Mouse (Mus musculus) hindbrain, embryonic 14.5 days (tissue): Measurements from ENCODE around the gene Cul3. TPM values are rescaled to one million over a fixed set of nuclear protein-coding genes. Genes with fewer than 3 reads are reported as not detected.

ENCODE experiments used
- ATAC-seq: fragments of 200-750 bp; cut with Nextera tagmentation; 2 replicates; pipeline ENCODE4 v1.8.0; 2017; ENCODE audit warnings: moderate number of reproducible peaks, mild to moderate bottlenecking, moderate TSS enrichment, moderate library complexity; ENCODE audit not compliant: low FRiP score
- DNase-seq: peaks from one replicate; pipeline ENCODE4 v3.0.0-alpha.2; 2015; ENCODE audit warnings: low spot score
- H3K27ac ChIP-seq: fragments of 300-500 bp; sonication (generic); 2 replicates; pipeline ENCODE4 v1.5.1; 2014; ENCODE audit warnings: mild to moderate bottlenecking, moderate library complexity
- H3K27me3 ChIP-seq: fragments of 300-500 bp; sonication (generic); 2 replicates; pipeline ENCODE4 v1.6.1; 2014; ENCODE audit warnings: mild to moderate bottlenecking, low read length, mixed read lengths; ENCODE audit not compliant: control insufficient read depth, insufficient read depth
- H3K36me3 ChIP-seq: fragments of 300-500 bp; sonication (generic); replicated peaks from 2 replicates; pipeline ENCODE4 v1.6.1; 2014; ENCODE audit not compliant: control insufficient read depth, insufficient read depth
- H3K4me1 ChIP-seq: fragments of 300-500 bp; sonication (generic); replicated peaks from 2 replicates; pipeline ENCODE4 v1.6.1; 2014; ENCODE audit warnings: antibody characterized with exemption, low read length, mixed read lengths; ENCODE audit not compliant: control insufficient read depth, insufficient read depth
- H3K4me2 ChIP-seq: fragments of 300-500 bp; sonication (generic); replicated peaks from 2 replicates; pipeline ENCODE4 v1.6.1; 2014; ENCODE audit warnings: mild to moderate bottlenecking, moderate library complexity
- H3K4me3 ChIP-seq: fragments of 300-500 bp; sonication (generic); replicated peaks from 2 replicates; pipeline ENCODE4 v1.5.1; 2014; ENCODE audit warnings: mild to moderate bottlenecking, low read length
- H3K9ac ChIP-seq: fragments of 300-500 bp; sonication (generic); 2 replicates; pipeline ENCODE4 v1.6.1; 2014
- H3K9me3 ChIP-seq: fragments of 300-500 bp; sonication (generic); 2 replicates; pipeline ENCODE4 v1.6.1; 2016; ENCODE audit warnings: low read length; ENCODE audit not compliant: control insufficient read depth
- WGBS: fragments of 180-500 bp; shearing (Covaris S2); extraction: QIAGEN DNeasy Blood & Tissue Kit; methylation state at CpG from one replicate; pipeline ENCODE4 v1.1.7; 2014; 5-methylcytosine and 5-hydroxymethylcytosine counted together
- polyA plus RNA-seq: library from polyadenylated mRNA; unstranded; fragments of >200 nt; fragmentation: Nextera tagmentation; extraction: Ambion mirVana; gene quantifications from 2 replicates; pipeline ENCODE4 v1.2.1, GENCODE M21; 2014

Gene Cul3
- polyA plus RNA-seq, 1 experiment from 2014 or later: 59.6 TPM

- H3K36me3 ChIP-seq: no peaks in the 10 kb centered on the region
- H3K27ac ChIP-seq: no peak overlapping the region
- H3K4me2 ChIP-seq: no peak overlapping the region
- ATAC-seq: no peak
- H3K9me3 ChIP-seq: no peaks in the 10 kb centered on the region
- DNase-seq: no peak
- H3K27me3 ChIP-seq: no peaks in the 10 kb centered on the region
- no peaks in the 10 kb centered on the region for H3K4me1 ChIP-seq
- 68% methylated on average over 3 of the region's 3 CpGs for WGBS
- no peak overlapping the region for H3K4me3 ChIP-seq
- H3K9ac ChIP-seq: no peak overlapping the region
Observed at GRCm38 (mm10) chr1:80244123-80244522, 96.2 kb downstream of the Cul3 start.

- Histone ChIP-seq H3K9me3 (no peaks in the 10 kb centered on the region), H3K36me3 (no peaks in the 10 kb centered on the region), H3K4me2 (no peak overlapping the region), H3K27ac (no peak overlapping the region), H3K4me3 (no peak overlapping the region), H3K9ac (no peak overlapping the region), H3K4me1 (no peaks in the 10 kb centered on the region), H3K27me3 (no peaks in the 10 kb centered on the region)
- no peak for ATAC-seq
- no peak for DNase-seq
- 93% methylated on average over 6 of the region's 6 CpGs for WGBS
Observed at GRCm38 (mm10) chr1:80241579-80241978, 98.7 kb downstream of the Cul3 start.

- no peaks in the 10 kb centered on the region for H3K27me3 ChIP-seq
- H3K9me3 ChIP-seq: no peaks in the 10 kb centered on the region
- H3K4me1 ChIP-seq: no peaks in the 10 kb centered on the region
- H3K4me3 ChIP-seq: no peak overlapping the region
- no peak for DNase-seq
- WGBS: 21% methylated on average over 12 of the region's 12 CpGs
- H3K27ac ChIP-seq: no peak overlapping the region
- no peak overlapping the region for H3K4me2 ChIP-seq
- H3K36me3 ChIP-seq: no peaks in the 10 kb centered on the region
- ATAC-seq: no peak
- H3K9ac ChIP-seq: no peak overlapping the region
Observed at GRCm38 (mm10) chr1:80240017-80240660, 100.1 kb downstream of the Cul3 start.

DNA sequence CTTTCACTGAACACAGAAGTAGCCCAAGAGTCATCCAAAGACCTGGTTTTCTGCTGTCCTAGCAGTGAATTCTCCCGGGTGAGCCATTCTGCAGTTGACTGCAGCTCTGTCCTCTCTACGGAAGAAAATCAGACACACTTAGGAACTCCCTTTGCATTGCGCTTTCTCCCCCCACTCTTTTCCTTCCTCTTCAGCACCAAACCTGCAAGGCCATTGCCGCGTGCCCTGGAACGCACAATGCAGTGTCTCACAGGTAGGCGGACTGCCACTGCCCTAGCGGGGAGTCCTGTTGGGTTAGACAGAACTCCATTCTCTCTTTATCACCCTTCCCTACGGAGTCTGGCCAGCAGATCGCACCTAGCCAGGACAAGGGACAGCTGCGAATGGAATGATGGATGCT is 100.8 kb downstream of the Cul3 start:
- H3K36me3 ChIP-seq: no peaks in the 10 kb centered on the region
- 76% methylated on average over 11 of the region's 11 CpGs for whole genome bisulfite sequencing

GRCm38 (mm10) chr1:80236951-80237702 is 103.2 kb downstream of the Cul3 start:
- whole genome bisulfite sequencing: 43% methylated on average over 11 of the region's 11 CpGs

More for the DNA sequence above, 100.8 kb downstream of the Cul3 start:
- Histone ChIP-seq H3K4me3 (no peak overlapping the region), H3K9me3 (no peaks in the 10 kb centered on the region), H3K27me3 (no peaks in the 10 kb centered on the region), H3K27ac (no peak overlapping the region), H3K4me2 (no peak overlapping the region), H3K9ac (no peak overlapping the region), H3K4me1 (no peaks in the 10 kb centered on the region)
- no peak for ATAC-seq
- no peak for DNase-seq

GRCm38 (mm10) chr1:80236126-80236525 is 104.2 kb downstream of the Cul3 start:
- no peaks in the 10 kb centered on the region for H3K9me3 ChIP-seq
- no peaks in the 10 kb centered on the region for H3K36me3 ChIP-seq
- H3K9ac ChIP-seq: no peak overlapping the region
- no peak overlapping the region for H3K4me2 ChIP-seq
- no peak for DNase-seq
- WGBS: 5% methylated on average over 1 of the region's 1 CpGs
- H3K4me1 ChIP-seq: no peaks in the 10 kb centered on the region
- H3K4me3 ChIP-seq: no peak overlapping the region
- no peak for ATAC-seq
- H3K27ac ChIP-seq: no peak overlapping the region
- no peaks in the 10 kb centered on the region for H3K27me3 ChIP-seq

More at GRCm38 (mm10) chr1:80236951-80237702, 103.2 kb downstream of the Cul3 start:
- ATAC-seq: no peak
- no peaks in the 10 kb centered on the region for H3K4me1 ChIP-seq
- no peak overlapping the region for H3K27ac ChIP-seq
- DNase-seq: no peak
- no peak overlapping the region for H3K4me2 ChIP-seq
- no peak overlapping the region for H3K4me3 ChIP-seq
- no peak overlapping the region for H3K9ac ChIP-seq
- H3K36me3 ChIP-seq: no peaks in the 10 kb centered on the region
- H3K9me3 ChIP-seq: no peaks in the 10 kb centered on the region
- H3K27me3 ChIP-seq: no peaks in the 10 kb centered on the region

GRCm38 (mm10) chr1:80230612-80231011 is 109.7 kb downstream of the Cul3 start:
- Histone ChIP-seq H3K4me2 (no peak overlapping the region), H3K36me3 (no peaks in the 10 kb centered on the region), H3K4me3 (no peak overlapping the region), H3K9me3 (no peaks in the 10 kb centered on the region), H3K4me1 (no peaks in the 10 kb centered on the region), H3K27ac (no peak overlapping the region), H3K9ac (no peak overlapping the region), H3K27me3 (no peaks in the 10 kb centered on the region)
- WGBS: 79% methylated on average over 1 of the region's 1 CpGs
- DNase-seq (no peak), ATAC-seq (no peak)

- Histone ChIP-seq H3K4me1 (no peaks in the 10 kb centered on the region), H3K9ac (no peak overlapping the region), H3K36me3 (no peaks in the 10 kb centered on the region), H3K27me3 (no peaks in the 10 kb centered on the region), H3K4me2 (no peak overlapping the region), H3K27ac (no peak overlapping the region), H3K9me3 (no peaks in the 10 kb centered on the region), H3K4me3 (no peak overlapping the region)
- DNase-seq (no peak), ATAC-seq (0 out of 2 replicates have a peak, but pooled peaks have one; percentile 24)
- 25% methylated on average over 3 of the region's 3 CpGs for WGBS
Observed at GRCm38 (mm10) chr1:80224839-80225412, 115.4 kb downstream of the Cul3 start.

DNA sequence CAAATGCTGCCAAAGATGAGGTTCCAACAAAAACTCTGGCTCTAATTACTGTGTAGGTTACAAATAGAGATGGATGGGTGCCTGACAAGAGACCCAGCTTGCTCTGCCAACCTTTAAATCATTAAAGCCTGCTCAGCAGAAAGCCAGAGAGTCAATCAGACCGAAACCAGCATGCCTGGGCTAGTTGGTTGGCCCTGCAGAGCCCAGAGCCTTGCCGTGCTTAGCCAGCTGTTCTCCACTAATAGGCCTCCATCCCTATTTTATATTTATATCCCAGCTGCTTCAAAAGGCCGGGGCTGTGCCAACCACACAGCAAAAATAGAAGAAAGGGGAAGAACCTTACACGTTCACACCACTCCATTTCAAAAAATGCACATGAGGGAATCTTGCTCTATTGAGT is 119.1 kb downstream of the Cul3 start:
- 50% methylated on average over 4 of the region's 4 CpGs for WGBS
- Histone ChIP-seq H3K4me2 (no peak overlapping the region), H3K27me3 (no peaks in the 10 kb centered on the region), H3K9me3 (no peaks in the 10 kb centered on the region), H3K4me1 (no peaks in the 10 kb centered on the region), H3K9ac (no peak overlapping the region), H3K4me3 (no peak overlapping the region), H3K27ac (peak overlapping the region; percentile 32; the same call in 1 of the 2 replicates), H3K36me3 (no peaks in the 10 kb centered on the region)
- ATAC-seq (peak; percentile 64; the same call in 1 of the 2 replicates), DNase-seq (peak; percentile 41)
